Mouse (Mus musculus) monocyte, adult 5-6 weeks (primary cell): ENCODE data around the gene Cd81. TPM values are rescaled to one million over a fixed set of nuclear protein-coding genes. Genes with fewer than 3 reads are reported as not detected.
A peak's percentile ranks its signal among the peaks of the same experiment; 100 is the strongest.

Source experiments
- ATAC-seq: fragments of 153-309, 156-312 bp; replicated peaks from 2 replicates; pipeline ENCODE4 v1.8.0; 2017; ENCODE audit warnings: mild to moderate bottlenecking; ENCODE audit not compliant: low TSS enrichment, insufficient number of reproducible peaks, severe bottlenecking, poor library complexity, low FRiP score
- total RNA-seq: library from RNA; stranded (forward); fragments of 200-1000, 200-491, 200-594 nt; gene quantifications from 3 replicates; pipeline ENCODE4 v1.2.3, GENCODE M21; 2017

Gene Cd81
- total RNA-seq, 1 experiment from 2014 or later = 86.6 TPM

DNA sequence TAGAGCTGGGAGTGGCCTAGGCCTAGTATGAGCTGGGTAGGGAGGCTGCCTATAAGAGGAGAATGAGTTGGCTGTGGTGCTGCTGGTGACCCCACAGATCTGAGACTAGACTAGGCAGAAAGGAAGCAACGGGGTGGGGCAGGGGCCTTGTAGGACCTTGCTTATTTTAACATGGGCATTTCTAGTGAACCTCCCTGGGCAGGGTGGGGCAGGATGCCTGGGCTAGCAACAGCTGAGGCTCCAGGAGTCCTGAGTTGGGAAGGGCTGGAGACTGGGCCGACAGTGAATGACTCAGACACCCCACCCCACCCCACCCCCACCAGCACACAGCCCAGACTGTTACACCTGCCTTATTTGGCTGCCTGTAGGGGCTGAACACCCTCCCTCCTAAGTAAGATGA, 10.2 kb downstream of the Cd81 start:
- no peak for ATAC-seq

DNA sequence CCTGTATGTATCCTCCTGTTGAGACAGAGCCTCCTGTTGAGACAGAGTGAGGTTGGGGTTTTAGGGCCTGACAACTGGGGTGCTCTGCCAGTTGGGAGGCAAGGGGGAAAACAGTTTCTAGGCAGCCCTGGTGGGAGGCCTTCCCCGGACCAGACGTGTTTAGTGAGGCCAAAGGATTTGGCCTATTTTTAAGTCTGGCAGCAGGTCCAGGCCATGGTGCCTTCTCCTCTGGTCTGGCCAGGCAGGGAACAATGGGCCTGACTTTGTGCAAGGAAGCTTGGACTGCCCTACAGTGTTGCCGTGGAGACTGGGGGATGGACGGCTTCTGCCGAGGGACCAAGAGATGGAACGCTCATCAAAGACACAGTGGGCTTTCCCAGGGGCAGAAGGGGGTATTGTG, 11.7 kb downstream of the Cd81 start:
- ATAC-seq = no peak

DNA sequence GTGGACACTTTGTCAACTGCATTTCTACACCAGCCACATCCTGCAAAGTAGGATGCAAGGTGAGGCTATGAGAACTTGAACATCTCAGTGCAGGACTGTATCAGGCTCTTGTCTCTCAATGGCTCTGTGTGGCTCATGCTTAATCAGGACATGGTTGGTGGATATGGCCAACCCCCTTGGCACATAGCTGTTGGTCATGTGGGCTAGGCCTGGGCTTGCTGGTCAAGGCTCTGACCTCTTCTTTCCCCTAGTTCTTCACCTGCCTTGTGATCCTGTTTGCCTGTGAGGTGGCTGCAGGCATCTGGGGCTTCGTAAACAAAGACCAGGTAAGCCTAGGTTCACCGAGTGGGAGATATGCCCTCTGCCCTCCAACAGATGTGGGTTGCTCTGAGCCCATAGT, 13.2 kb downstream of the Cd81 start:
- no peak for ATAC-seq

DNA sequence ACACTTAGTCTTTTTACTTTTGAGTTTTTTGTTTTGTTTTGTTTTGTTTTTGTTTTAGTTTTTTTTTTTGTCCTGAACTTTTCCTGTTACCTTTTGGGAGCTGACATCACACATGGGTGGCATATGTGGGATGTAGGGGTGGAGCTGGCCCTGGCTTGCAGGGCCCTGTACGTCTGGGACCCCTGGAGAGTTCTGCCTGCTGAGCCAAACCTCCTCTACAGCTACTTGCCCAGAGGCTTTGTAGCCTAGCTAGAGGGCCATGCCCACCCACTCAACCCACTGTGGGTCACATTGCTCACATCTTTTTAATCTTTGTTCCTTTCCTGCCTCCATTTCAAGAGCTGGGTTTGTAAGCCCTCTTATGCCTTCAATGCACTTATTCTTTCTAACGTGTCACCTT, 14.9 kb downstream of the Cd81 start:
- ATAC-seq = no peak

DNA sequence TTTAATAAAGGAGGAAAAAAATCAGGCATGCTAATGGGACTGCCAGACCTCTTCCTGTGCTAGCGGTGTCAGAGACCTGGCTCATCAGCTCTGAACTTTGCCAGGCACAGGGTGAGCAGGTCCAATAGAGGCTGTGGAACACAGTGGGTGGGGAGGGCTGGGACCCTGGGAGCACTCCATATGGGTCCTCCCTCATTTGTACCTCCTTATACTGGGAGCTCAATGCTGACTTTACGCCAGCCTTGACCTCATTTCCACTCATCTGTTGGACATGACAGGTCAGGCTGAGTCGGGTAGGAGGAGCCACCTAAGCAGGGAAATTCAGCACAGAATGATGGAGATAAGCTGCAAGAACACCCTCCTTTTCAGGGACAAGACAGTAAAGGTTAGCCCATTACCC, 15.4 kb downstream of the Cd81 start:
- no peak for ATAC-seq

DNA sequence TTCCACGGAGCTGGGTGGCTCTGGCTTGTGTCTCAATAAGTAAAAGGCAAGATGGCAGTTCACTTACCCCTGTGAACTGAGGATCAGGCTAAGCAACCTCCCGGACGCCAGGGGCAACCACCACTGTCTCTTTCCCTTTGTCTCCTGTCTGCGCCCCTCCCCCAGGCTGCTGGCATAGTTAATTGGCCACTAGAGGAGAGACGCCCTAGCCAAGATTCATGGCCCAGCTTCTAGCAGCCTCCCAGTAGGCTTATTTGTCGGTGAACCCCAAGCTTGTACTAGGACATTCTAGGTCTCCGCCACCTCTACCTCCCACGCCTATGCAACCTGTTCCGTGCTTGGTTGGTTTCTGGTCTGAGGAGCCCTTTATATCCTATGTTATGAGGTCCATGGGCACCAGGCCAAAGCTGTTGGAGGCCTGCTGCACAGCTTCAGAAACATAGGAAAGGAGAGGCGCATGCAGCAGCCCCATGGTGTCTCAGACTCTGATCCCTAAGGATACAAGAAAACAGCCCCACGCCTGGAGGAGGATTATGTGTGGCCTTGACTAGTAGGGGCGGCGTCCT, 15.9 kb downstream of the Cd81 start:
- ATAC-seq = no peak

DNA sequence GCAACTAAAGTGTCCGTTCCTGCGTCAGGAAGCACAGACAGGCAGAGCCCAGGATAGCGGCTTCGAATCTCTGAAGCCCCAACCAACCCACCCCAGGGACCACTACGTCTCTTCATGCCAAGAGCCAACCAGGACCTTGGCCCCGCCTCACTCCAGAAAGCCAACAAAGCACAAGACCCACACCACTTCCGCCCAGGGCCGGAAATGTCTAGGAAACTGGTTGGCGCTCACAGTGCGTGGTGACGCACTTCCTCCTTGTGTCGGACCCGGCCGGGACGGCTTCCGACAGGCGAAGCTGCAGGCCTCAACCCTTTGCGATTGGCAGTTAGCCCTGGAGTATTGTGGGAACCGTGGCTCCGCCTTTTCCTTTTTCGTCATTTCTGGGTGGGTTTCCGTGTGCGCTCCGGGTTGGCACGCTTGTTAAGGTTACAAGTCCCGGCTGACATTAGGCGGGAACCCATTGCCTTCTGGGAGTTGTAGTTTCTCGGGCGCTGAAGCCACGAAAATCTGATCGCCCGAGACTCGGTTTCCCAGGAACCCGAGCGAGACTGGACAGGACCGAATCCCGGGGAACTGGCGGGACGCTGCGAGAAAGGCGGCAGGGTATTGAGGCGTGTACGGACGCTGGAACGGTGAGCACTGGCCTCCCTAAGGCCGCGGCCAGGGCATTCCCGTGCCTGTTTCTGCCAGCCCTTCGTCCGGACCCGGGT, 16.5 kb downstream of the Cd81 start, which contains the start of gene Tssc4:
TSS of gene Tssc4 (plus strand) at position 368 of the 710 bp plus-strand sequence.
- ATAC-seq = peak; percentile 87

DNA sequence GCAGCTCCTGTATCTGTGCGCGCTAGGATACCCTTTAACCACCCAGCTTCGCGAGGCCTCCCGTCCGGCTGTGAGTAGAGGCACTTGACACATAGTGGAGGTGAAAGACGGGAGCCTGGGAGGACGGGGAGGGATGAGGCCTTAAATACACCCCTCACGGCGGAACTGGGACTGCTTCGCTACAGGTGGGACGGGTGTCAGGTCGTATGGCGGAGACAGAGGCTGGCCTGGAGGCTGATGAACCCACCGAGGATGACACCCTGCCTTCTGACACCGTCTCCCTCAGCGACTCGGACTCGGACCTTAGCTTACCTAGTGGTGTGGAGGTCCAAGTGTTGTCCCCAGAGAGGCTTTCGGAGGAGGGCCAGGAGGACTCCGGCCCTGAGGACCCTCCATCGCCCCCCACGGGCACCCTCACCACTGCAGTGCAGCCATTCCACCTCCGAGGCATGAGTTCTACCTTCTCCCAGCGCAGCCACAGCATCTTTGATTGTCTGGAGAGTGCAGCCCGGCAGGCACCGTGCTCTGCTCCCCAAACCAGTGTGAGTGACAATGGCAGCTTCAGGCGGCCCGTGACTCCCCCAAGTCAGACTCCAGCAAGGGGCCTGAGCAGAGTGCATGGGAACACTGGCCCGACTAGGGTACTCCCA, 17.3 kb downstream of the Cd81 start:
- ATAC-seq = no peak

DNA sequence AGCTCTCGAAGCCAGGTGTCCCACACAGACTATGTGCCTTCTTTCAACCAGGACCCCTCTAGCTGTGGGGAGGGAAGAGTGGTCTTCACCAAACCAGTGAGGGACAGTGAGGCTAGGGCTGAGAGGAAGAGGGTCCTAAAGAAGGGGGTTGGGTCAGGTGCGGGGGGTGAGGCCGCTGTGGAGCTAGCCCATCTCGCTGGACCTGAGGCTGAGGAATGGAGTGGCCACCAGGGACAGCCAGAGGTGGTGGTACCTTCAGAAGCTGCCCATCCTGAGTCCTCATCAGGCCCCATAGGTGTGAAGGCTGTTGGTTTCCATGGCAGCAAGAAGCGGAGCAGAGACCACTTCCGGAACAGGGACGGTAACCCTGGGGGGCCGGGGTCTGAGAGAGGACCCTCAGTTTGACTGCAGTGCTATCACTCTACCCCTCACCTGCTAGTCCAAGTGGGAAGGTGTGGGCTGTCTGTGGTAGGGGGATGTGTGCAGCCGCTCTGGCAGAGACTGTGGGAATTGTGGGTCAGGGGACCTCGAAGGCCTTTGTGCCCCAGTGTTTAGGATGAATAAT, 18.0 kb downstream of the Cd81 start:
- no peak for ATAC-seq

DNA sequence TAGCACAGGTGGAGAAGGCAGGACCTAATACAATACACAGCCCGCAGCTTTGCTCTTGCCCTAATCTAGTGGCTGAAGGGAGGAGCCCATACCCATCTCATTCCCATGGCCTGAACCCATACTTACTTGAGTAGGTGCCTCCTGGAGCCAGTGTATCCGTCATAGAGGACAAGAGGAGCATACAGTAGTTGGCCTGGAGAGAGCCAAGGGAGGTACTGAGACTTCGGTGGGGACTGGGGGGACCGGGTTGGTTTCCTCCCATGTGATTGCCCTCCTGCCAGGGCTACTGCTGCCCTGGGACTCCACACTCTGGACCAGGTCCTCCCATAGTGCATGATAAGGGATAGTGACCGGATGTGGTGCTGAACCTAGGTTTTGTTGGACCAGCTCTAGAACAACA, 20.1 kb downstream of the Cd81 start:
- no peak for ATAC-seq

DNA sequence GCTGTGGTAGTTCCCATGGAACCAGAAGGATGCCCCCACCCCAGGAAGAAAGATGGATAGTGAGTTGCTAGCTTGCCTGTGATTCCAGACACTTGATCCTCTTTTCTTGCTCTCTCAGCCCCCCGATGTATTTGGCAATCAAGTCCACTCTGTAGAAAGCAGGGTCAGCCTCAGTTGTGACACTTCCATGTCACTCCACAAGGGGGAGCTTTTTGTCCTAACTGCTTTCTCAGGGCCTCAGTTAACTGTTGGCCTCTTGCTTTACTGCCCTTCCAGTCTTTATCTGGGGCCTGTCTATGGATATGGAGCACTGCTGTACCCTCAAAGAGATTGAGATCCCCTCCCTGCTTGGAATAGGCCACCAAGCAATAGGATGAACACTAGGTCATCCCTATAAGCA, 20.5 kb downstream of the Cd81 start:
- ATAC-seq = no peak

DNA sequence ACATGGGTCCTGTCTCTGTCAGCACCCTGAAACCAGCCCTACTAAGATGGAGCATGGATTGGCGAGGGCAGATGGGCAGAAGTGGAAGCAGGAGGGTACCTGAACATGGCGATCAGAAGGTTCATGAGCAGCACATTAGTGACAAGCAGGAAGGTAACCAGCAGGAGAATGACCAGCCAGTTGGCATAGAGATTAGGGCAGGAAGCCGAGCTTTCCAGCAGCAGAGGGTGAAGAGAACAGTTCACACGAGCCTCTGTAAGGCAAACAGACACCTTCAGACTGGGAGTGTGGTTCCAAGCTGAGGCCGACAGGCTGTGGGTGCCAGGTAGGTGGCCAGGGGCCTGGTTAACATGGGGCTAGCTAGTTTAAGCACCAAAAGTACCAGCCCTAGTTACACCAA, 22.9 kb downstream of the Cd81 start:
- ATAC-seq = no peak

DNA sequence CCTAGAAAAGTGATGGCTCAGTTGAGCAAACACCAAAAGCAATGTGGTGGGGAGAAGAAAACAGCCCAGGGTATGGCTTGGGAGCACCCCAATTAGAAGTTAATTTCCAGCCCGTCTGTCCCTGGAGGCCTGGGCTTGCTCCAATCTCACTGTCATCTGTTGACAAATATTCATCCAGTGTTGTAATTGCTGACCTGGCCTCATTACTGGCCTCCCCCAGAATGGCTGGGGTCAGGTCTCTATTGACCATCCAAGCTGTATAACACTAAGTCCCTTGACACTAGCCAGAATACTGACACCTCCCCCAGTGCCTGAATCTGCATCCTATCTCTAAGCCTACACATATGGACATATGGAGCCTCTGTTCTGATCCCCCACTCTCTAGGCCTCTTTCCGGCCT, 24.8 kb downstream of the Cd81 start:
- no peak for ATAC-seq

DNA sequence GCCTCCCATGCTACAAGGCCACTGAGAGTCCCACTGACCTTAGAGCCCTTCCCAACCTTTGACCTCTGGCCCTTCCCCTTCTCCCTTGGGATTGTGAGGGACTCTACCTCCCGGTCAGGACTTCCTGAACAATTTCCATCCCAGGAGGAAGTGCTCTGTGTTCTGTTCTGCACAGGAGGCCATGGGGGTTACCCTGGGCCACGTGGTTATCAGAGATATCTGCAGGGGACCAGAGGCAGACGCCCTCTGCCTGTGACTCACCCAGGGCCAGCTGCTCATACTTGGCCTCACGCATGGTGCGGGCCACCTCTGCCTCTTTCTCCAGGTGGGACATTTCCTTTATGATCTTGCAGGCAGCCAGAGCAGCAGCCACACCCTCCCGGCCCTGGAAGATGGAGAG, 29.5 kb downstream of the Cd81 start:
- ATAC-seq = no peak

DNA sequence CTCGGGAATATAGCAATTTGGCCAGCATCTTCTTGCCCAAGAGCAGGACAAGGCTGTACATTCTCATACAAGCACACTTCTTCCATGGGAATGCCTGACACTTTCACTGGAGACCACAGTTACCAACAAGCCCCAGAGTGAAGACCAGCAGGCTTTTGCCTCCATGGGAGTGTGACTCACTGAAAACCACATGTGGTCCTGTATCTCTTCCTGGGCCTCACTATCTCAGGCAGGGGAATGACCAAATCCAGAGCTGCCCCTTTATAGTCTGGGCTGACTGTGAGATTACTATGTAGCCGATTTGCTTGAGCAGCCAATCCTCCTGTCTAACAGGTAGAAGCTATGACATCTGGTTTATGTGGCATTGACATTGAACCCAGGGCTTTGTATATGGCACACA, 31.2 kb downstream of the Cd81 start:
- ATAC-seq = no peak

DNA sequence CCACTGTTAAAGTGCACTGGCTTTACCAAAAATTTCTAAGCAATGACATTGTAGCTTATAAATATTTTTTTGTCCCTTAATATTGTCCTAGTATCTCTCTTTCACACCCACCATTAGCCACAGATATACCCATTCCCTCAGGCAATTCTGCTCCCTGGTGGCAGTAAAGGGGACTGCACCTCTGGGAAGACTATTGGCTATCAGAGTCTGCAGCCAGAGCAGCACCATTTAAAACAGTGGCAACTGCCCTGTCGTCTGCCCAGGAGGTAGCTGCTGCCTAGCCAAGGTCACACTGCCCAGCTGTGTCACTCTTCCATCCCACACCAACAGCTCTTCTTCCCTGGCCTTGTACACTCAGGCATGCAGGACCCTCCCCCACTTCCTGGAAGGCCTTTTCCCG, 33.8 kb downstream of the Cd81 start:
- ATAC-seq = peak; percentile 48

DNA sequence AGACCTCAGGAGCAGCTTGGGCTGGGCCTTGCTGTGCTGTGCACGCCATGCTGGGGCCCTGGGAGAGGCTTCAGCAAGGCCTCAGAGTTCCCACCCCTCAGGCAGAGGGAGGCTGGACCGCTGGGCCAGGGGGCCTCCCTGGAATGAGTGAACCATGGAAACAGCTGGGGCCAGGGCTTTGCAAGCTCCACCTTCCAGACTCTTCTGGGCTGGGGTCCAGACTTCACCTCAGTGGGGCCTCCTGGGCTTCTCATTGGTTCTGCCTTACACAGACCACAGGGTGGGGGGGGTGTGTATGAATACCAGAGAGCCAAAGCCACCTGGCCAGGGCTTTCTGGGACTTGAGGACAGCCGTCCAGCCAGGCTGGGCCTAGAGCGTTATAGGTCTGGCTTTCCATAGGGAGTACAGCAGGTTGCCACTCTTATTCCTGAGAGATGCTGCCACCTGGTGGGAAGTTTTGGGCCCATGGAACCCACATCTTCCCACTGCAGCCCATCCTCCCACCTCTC, 34.6 kb downstream of the Cd81 start:
- no peak for ATAC-seq

DNA sequence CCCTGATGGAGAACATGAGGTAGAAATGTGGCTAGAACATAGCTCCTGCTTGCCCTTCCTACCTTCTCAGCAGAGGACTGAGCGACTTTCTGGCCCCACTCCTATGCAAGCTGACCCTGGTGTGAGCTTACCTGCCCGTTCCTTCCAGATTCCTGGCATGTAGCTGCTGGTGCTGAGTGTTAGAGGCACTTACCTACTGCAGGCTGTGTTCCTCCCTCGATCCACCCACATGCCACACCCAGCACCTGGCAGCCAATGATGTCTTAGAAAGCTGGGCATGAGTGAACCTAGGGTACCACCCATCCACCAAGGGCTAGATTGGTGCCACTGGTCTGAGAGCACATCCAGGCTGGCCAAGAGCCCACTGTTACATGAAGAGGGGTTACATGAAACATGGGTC, 41.3 kb downstream of the Cd81 start:
- no peak for ATAC-seq

DNA sequence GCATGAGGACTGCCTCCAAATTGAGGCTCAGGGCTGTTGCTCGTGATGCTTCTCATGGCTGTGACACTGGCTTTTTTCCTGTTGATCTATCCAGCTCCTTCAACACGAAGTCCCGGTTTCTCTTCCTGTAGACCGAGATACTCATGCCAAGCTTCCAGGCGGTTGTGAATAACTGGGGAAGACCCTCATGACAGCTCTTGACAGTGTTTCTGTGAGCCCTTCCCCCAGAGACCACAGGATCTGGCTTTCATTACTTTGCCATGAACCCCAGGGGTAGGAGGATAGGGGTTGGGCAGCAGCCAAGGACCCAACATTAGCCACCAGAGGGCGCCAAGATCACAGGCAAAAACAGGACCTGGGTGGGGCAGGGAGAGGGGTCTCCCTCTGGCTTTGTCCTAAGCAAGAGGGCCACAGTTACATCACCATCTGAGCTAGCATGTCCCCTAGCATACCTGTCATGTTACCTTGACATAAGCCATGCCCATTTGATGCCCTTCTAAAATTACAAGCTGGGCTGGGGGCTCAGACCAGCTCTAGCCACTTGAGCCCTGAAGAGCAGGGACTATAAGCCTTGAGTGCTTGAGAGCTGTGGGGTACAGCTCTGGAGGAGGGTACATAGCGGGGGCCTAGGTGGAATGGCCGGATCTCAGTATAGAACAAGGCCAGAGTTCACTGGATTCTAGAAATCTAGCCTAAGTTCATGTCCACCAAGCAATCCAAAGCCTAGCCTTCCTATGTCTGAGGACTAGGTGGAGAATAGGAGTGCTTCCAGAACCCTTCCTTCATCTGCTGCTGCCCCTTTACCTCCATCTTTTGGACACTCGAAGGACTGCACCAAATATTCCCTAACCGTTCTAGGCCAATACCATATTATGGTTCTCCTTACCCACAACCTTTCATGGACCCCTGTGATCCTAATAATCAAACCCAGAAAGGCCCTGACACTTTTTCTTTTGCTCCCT, 42.3 kb downstream of the Cd81 start, which contains the start of gene Trpm5:
TSS of gene Trpm5 (minus strand) at position 51 of the 962 bp plus-strand sequence.
- no peak for ATAC-seq
